Mouse (Mus musculus): ENCODE measurements around the gene Plb1. TPM values are rescaled to one million over a fixed set of nuclear protein-coding genes. Genes with fewer than 3 reads are reported as not detected.

Gene Plb1
- polyA plus RNA-seq, 1 experiment from 2014 or later = 0.38 TPM

DNA sequence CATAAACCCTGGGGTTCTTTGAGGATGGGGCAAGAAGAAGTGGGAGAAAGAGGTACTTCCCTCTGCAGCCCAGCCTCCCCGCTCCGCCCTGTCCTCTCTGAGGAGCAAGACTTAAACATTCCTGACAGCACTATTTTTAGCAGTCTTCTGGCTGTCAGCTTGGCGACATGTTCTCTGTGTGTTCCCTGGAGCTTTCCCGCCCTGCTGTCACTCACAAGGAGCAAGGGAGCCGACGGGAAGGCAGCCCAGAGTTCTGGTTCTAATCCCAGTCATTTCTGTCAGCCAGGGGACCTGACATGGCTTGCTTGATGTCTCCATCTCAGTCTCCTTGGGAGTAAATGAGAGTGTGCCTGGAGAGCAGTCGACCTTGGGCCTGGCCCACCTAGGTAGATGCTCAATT is 40.0 kb downstream of the Plb1 start:
- Histone ChIP-seq H3K4me3 (no peak overlapping the region), H3K27me3 (ENCODE audit: poor library complexity, severe bottlenecking) (no peaks in the 10 kb centered on the region), H3K27ac (no peak overlapping the region), H3K36me3 (replicated peaks) (no peaks in the 10 kb centered on the region), H3K4me1 (no peaks in the 10 kb centered on the region), H3K9me3 (no peaks in the 10 kb centered on the region)
- DNase-seq (ENCODE audit: extremely low spot score, low spot score) = no peak
- 66% methylated on average over 7 of the region's 7 CpGs for WGBS

DNA sequence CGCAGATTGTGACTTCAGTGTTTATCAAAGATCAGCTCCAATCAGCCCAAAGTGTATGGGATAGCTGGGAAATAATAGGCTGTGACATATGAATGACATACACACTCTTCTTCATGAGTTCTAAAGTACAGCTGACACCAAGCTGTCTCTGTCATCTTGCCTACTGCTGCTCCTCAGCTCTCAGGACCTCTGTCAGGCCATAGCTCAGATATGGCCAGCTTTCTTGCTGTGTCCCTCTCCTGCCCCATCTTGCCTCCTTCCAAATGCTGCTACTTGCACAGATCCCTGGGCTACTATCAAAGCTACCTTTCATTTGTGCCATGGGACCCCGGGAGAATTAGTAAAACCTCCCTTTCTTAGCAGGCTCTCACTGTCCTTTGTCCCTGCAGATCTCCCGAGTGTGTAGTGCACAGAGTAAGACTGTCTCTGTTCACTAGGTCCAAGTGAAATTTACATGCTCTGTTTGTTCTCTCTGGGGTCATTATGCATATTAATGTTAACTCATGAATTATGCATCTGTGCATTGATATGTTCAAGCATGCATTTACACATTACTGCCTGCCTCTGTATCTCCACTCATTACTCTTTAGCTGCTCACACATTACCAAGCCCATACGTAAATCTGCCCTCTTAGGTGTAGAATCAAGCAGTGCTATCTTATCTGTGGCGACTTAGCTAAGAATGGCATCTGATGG is 45.6 kb downstream of the Plb1 start:
- 73% methylated on average over 5 of the region's 5 CpGs for WGBS
- peaks cover 15% of the 10 kb centered on the region for H3K4me1 ChIP-seq
- H3K27me3 ChIP-seq (ENCODE audit: poor library complexity, severe bottlenecking) = no peaks in the 10 kb centered on the region
- no peaks in the 10 kb centered on the region for H3K36me3 ChIP-seq (replicated peaks)
- no peak overlapping the region for H3K4me3 ChIP-seq
- peak overlapping the region; percentile 62; the same call in 1 of the 2 replicates for H3K27ac ChIP-seq
- DNase-seq (ENCODE audit: extremely low spot score, low spot score) = no peak
- no peaks in the 10 kb centered on the region for H3K9me3 ChIP-seq

DNA sequence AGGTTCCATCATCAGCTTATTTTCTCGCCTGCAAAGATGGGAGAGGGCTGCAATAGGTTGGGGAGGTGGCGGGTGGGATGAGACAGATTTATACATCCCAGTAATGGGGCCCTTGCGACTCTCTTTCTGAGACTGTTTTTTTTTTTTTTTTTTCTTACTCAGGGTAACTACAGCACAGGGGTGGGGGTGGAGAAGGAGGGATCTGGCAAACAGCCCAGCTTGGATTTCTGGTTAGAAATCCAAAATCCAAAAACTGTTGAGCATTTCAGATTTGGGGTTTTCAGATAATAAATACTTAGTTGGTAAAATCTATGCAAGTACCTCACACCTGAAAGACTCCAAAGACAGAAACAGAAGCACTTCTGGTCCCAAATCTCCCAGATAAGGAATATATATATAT is 47.6 kb downstream of the Plb1 start:
- Histone ChIP-seq H3K27ac (no peak overlapping the region), H3K4me1 (peaks cover 15% of the 10 kb centered on the region), H3K4me3 (no peak overlapping the region), H3K9me3 (no peaks in the 10 kb centered on the region), H3K27me3 (ENCODE audit: poor library complexity, severe bottlenecking) (no peaks in the 10 kb centered on the region; the same call in 1 of the 2 replicates), H3K36me3 (replicated peaks) (no peaks in the 10 kb centered on the region)
- WGBS = 82% methylated on average over 3 of the region's 3 CpGs
- DNase-seq (ENCODE audit: extremely low spot score, low spot score) = no peak

DNA sequence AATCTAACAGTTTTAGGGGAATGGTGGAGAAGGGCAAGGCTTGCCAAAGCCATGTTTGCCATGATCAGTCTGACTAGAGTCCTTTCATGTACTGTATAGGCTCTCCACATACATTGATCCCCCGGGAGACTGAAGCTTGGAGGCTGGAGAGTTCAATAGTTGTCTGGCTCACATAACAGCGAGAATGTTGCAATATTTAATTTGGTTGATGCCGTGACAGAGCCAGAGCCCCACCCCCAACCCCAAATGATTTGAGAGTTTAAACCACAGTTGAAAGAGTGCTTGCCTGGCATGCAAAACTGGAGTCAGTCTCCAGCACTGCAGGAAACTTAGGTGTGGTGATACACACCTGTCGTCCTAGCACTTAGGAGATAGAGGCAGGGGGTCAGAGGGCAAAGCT is 49.8 kb downstream of the Plb1 start:
- no peaks in the 10 kb centered on the region; the same call in 1 of the 2 replicates for H3K27me3 ChIP-seq (ENCODE audit: poor library complexity, severe bottlenecking)
- no peak for DNase-seq (ENCODE audit: extremely low spot score, low spot score)
- H3K27ac ChIP-seq = no peak overlapping the region
- H3K36me3 ChIP-seq (replicated peaks) = no peaks in the 10 kb centered on the region
- no peak overlapping the region for H3K4me3 ChIP-seq
- 74% methylated on average over 4 of the region's 4 CpGs for WGBS
- H3K9me3 ChIP-seq = no peaks in the 10 kb centered on the region
- H3K4me1 ChIP-seq = peaks cover 15% of the 10 kb centered on the region

DNA sequence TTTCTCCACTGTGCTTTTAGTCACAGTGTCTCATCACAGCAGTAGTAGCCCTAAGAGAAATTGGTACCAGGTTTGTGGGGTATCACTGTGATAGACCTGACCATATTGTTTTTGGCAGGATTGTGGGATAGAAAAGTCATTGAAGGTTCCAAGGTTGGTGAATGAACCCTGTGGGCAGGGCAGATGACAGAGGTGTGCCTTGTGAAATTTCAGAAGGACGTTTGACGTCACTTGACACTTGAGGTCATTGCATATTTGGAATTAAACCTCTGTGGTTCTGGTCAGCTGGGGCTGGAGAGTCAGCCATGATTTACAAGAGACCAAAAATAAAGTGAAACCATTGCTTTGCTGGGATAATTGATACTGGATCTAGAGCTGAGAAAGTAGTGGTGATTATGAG is 50.9 kb downstream of the Plb1 start:
- DNase-seq (ENCODE audit: extremely low spot score, low spot score) = no peak
- Histone ChIP-seq H3K4me3 (no peak overlapping the region), H3K9me3 (no peaks in the 10 kb centered on the region), H3K27me3 (ENCODE audit: poor library complexity, severe bottlenecking) (no peaks in the 10 kb centered on the region; the same call in 1 of the 2 replicates), H3K4me1 (peaks cover 20% of the 10 kb centered on the region), H3K36me3 (replicated peaks) (no peaks in the 10 kb centered on the region), H3K27ac (no peak overlapping the region)
- WGBS = 92% methylated on average over 2 of the region's 2 CpGs

DNA sequence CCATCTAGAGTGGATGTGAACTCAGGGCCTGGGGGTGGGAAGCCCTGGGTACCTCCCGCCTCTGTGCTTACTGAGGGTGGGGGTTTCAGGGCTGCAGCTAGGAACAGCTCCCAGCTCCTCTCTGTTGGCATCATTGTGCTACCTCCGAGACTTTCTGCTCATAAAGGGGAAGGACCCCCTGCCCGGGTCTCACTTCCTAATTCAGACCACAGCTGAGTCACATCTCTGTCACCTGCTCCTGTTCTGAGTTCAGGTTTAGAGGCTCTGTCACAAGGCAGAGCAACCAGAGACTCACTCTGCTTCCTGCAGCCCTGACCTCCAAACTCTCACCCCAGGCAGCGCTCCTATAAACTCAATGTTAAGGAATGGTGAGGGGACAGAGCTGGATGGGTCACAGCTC is 53.8 kb downstream of the Plb1 start:
- H3K4me3 ChIP-seq = no peak overlapping the region
- H3K9me3 ChIP-seq = no peaks in the 10 kb centered on the region
- no peak for DNase-seq (ENCODE audit: extremely low spot score, low spot score)
- H3K36me3 ChIP-seq (replicated peaks) = no peaks in the 10 kb centered on the region
- H3K27me3 ChIP-seq (ENCODE audit: poor library complexity, severe bottlenecking) = peaks cover 3% of the 10 kb centered on the region; the same call in 1 of the 2 replicates
- H3K27ac ChIP-seq = no peak overlapping the region
- 75% methylated on average over 4 of the region's 4 CpGs for WGBS
- peaks cover 28% of the 10 kb centered on the region for H3K4me1 ChIP-seq

DNA sequence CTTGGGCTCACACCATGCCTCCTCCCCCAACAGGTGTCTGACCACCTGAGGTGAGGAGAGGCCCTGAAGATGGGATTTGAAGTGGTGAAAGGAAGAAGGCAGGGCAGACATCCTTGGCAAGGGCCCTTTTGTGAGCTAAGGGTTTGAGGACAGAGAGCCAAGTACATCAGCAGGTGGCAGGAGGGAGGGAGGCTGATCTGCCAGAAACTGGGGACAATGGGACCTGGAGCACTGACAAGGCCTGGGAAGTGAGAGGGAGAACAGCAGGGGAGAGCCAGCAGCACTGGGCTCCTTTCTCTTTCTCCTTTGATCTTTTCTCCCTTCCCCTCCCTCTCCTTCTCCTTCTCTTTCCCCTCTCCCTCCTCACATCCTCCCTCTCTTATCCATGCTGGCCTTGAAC is 55.5 kb downstream of the Plb1 start:
- Histone ChIP-seq H3K4me3 (no peak overlapping the region), H3K4me1 (peaks cover 16% of the 10 kb centered on the region), H3K36me3 (replicated peaks) (no peaks in the 10 kb centered on the region), H3K9me3 (no peaks in the 10 kb centered on the region), H3K27ac (peak overlapping the region; percentile 48), H3K27me3 (ENCODE audit: poor library complexity, severe bottlenecking) (peaks cover 3% of the 10 kb centered on the region; the same call in 1 of the 2 replicates)
- no peak for DNase-seq (ENCODE audit: extremely low spot score, low spot score)

DNA sequence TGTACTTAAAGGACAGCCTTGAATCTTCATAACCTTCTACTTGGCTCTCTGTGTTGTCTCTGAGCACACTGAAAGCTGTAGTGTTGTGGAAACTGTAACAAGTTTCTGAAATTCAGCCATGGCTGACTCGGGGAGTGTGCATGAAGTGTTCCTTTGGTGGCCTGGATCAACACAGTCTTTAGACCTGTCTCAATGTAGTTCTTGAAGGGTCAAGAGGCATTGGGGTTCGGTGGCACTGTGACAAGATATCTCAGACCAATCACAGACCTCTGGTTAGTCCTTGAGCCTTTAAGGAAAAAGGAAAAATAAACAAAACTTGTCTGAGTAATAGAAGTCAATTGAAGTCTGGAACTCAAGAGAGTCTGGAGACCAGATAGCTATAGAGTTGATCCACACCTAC is 58.8 kb downstream of the Plb1 start:
- Histone ChIP-seq H3K36me3 (replicated peaks) (no peaks in the 10 kb centered on the region), H3K9me3 (no peaks in the 10 kb centered on the region), H3K4me3 (no peak overlapping the region), H3K27me3 (ENCODE audit: poor library complexity, severe bottlenecking) (0 out of 2 replicates have a peak, but pooled peaks cover 3% of the 10 kb centered on the region), H3K4me1 (peaks cover 16% of the 10 kb centered on the region), H3K27ac (no peak overlapping the region)
- WGBS = 86% methylated on average over 2 of the region's 2 CpGs
- DNase-seq (ENCODE audit: extremely low spot score, low spot score) = no peak

DNA sequence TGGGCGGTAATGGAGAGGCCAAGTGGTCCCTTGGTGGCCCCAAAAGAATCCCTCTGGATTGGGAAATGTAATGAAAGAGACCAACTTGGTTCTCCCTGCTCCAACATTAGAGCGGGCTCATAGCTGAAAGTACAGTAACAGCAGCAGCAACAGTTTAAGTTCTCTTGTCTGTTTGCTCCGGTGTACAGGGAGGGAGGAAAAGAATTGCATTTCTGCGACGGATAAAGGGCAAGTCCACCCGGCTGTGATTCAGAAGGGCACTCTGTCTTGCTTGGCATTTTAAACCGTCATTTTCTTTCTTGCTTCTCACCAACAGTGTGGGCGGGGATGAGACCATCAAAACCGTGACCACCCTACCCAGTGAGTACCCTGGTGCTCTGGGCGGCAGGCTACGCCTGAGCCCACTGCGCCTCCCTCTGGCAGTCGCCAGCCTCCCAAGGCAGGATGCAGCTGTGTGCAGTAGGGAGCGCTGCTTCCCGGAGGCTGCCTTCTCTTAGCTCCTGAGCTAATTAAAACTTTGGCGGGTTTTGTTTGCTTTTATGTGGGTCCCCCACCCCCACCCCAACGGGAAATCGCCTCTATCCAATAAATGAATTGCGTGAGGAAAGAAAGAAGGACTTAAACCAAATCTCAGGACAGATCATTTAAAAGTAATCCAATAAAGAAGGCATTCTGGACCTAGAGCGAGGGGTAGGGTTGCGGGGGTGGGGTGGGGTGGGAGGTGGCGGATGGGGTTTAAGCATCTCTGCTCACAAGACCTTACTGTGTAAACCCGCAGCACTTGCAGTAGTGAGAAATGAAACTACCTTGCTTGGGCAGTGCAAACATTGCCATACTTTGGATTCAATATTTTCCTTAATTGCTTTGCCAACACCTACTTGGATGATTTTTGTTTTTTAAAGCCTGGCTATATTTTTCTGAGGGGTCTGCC is 70.7 kb downstream of the Plb1 start:
- 10% methylated on average over 23 of the region's 23 CpGs for WGBS
- peaks cover 11% of the 10 kb centered on the region for H3K27me3 ChIP-seq (ENCODE audit: poor library complexity, severe bottlenecking)
- peak overlapping the region; percentile 67 for H3K27ac ChIP-seq
- peaks cover 10% of the 10 kb centered on the region for H3K4me1 ChIP-seq
- peak overlapping the region; percentile 44 for H3K4me3 ChIP-seq
- H3K9me3 ChIP-seq = no peaks in the 10 kb centered on the region
- peak; percentile 73 for DNase-seq (ENCODE audit: extremely low spot score, low spot score)
- H3K36me3 ChIP-seq (replicated peaks) = no peaks in the 10 kb centered on the region

DNA sequence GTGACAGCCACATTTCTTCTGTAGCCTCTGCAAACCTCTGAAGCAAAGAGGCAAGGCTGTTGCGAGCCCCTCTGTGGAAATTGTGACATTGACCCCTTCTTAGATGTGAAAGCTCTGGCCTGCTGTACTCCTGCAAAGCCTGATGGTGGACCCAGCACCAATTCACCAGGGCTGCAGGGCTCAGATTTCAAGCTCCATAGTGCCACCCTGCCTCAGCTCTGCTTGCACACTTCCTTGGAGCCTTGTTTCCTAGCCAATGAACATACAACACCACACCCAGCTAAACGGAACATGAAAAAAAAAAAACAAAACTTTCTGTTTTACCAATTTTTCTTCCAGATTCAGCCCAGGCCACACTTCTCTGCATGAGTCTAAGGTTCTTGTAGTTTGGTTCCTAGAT is 74.6 kb downstream of the Plb1 start:
- DNase-seq (ENCODE audit: extremely low spot score, low spot score) = no peak
- no peak overlapping the region for H3K27ac ChIP-seq
- H3K4me3 ChIP-seq = no peak overlapping the region
- H3K4me1 ChIP-seq = peaks cover 15% of the 10 kb centered on the region
- peaks cover 10% of the 10 kb centered on the region for H3K27me3 ChIP-seq (ENCODE audit: poor library complexity, severe bottlenecking)
- no peaks in the 10 kb centered on the region for H3K36me3 ChIP-seq (replicated peaks)
- H3K9me3 ChIP-seq = no peaks in the 10 kb centered on the region
- 80% methylated on average over 2 of the region's 2 CpGs for WGBS

DNA sequence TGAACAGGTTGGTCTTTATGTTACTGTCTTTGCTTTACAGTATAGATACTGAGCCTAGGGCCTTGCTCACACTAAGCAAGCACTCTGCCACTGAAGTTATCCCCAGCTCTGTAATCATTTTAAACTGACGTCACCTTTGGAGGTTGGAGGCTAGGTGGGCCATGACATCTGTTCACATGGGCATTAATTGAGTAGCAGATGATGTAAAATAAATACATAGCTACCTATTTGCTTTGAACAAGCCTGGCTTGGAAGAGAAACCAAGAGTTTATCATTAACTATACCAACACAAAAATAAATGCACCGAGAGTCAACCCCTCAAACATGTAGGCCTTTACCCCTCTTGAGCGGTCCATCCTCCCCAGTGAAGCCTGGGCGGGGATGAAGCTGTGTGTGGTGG is 76.1 kb downstream of the Plb1 start:
- WGBS = 90% methylated on average over 4 of the region's 4 CpGs
- H3K36me3 ChIP-seq (replicated peaks) = no peaks in the 10 kb centered on the region

DNA sequence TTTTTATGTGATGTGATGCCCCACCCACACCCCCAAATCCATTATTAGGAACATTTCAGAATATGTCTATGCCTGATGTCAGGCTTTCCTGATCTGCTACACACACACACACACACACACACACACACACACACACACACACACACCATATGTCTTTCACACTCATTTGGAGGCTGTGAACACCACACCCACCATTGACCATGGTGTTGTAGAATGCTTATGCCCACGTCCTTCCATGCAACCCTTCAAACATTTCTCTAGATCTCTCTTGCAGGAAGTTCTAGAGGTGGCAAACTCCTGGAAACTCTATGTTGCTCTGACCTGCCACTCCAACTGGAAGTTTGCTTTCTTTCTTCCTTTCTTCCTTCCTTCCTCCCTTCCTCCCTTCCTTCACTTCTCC is 77.2 kb downstream of the Plb1 start:
- DNase-seq (ENCODE audit: extremely low spot score, low spot score) = no peak
- Histone ChIP-seq H3K27me3 (ENCODE audit: poor library complexity, severe bottlenecking) (no peaks in the 10 kb centered on the region), H3K36me3 (replicated peaks) (no peaks in the 10 kb centered on the region), H3K4me1 (peaks cover 5% of the 10 kb centered on the region), H3K27ac (no peak overlapping the region), H3K4me3 (no peak overlapping the region), H3K9me3 (no peaks in the 10 kb centered on the region)
- WGBS = 65% methylated on average over 1 of the region's 1 CpGs

More for the DNA sequence above, 76.1 kb downstream of the Plb1 start:
- DNase-seq (ENCODE audit: extremely low spot score, low spot score) = no peak
- Histone ChIP-seq H3K4me3 (no peak overlapping the region), H3K9me3 (no peaks in the 10 kb centered on the region), H3K27ac (no peak overlapping the region), H3K4me1 (peaks cover 6% of the 10 kb centered on the region), H3K27me3 (ENCODE audit: poor library complexity, severe bottlenecking) (no peaks in the 10 kb centered on the region)

DNA sequence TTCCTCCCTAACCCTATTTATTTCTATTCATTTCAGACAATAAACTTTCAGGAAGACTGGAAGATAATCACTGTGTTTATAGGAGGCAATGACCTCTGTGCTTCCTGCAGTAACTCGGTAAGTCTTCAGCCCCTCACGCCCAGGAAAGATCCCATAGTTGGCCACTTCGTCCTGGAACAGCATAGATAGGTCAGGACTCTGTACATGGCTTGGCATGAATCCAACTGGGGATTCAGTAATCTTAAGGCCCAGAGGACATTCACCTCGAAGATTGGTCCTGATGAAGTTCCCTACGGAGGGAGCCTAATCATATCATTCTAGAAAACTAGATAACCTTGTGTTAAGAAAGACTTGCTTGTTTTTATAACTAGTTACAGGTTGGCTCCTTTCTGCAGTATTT is 78.3 kb downstream of the Plb1 start:
- no peaks in the 10 kb centered on the region for H3K9me3 ChIP-seq
- H3K27me3 ChIP-seq (ENCODE audit: poor library complexity, severe bottlenecking) = no peaks in the 10 kb centered on the region
- no peak overlapping the region for H3K4me3 ChIP-seq
- 88% methylated on average over 5 of the region's 5 CpGs for WGBS
- no peak for DNase-seq (ENCODE audit: extremely low spot score, low spot score)
- H3K27ac ChIP-seq = no peak overlapping the region
- no peaks in the 10 kb centered on the region for H3K36me3 ChIP-seq (replicated peaks)
- H3K4me1 ChIP-seq = peaks cover 5% of the 10 kb centered on the region

All from forebrain, embryonic 10.5 days (tissue).